Mouse (Mus musculus) intestine, postnatal 0 days (tissue): ENCODE data around the gene S100a1. TPM values are rescaled to one million over a fixed set of nuclear protein-coding genes. Genes with fewer than 3 reads are reported as not detected.

Source experiments
- ATAC-seq: fragments of 200-750 bp; cut with Nextera tagmentation; 2 replicates; pipeline ENCODE4 v1.8.0; 2017; ENCODE audit warnings: mild to moderate bottlenecking, moderate TSS enrichment, moderate library complexity
- H3K27ac ChIP-seq: fragments of 300-500 bp; sonication (generic); 2 replicates; pipeline ENCODE4 v1.5.1; 2014; ENCODE audit warnings: mild to moderate bottlenecking, low read depth, low read length, moderate library complexity
- H3K27me3 ChIP-seq: fragments of 300-500 bp; sonication (generic); replicated peaks from 2 replicates; pipeline ENCODE4 v1.6.1; 2014; ENCODE audit warnings: low read length, mixed read lengths; ENCODE audit not compliant: control insufficient read depth, insufficient read depth
- H3K36me3 ChIP-seq: fragments of 300-500 bp; sonication (generic); 2 replicates; pipeline ENCODE4 v1.6.1; 2014; ENCODE audit warnings: mild to moderate bottlenecking, moderate library complexity; ENCODE audit not compliant: control insufficient read depth, insufficient read depth
- H3K4me1 ChIP-seq: fragments of 300-500 bp; sonication (generic); replicated peaks from 2 replicates; pipeline ENCODE4 v1.6.1; 2014; ENCODE audit warnings: antibody characterized with exemption, low read length, mixed read lengths; ENCODE audit not compliant: control insufficient read depth, insufficient read depth
- H3K4me2 ChIP-seq: fragments of 300-500 bp; sonication (generic); replicated peaks from 2 replicates; pipeline ENCODE4 v1.6.1; 2014; ENCODE audit warnings: low read depth, mild to moderate bottlenecking, moderate library complexity
- H3K4me3 ChIP-seq: fragments of 300-500 bp; sonication (generic); 2 replicates; pipeline ENCODE4 v1.5.1; 2014; ENCODE audit warnings: low read depth, low read length
- H3K9ac ChIP-seq: fragments of 300-500 bp; sonication (generic); 2 replicates; pipeline ENCODE4 v1.6.1; 2014; ENCODE audit warnings: mild to moderate bottlenecking, low read depth, low read length
- H3K9me3 ChIP-seq: fragments of 300-500 bp; sonication (generic); 2 replicates; pipeline ENCODE4 v1.6.1; 2016; ENCODE audit warnings: mixed run types; ENCODE audit not compliant: control insufficient read depth
- CTCF ChIP-seq: sonication (generic); IDR thresholded peaks from 2 replicates; pipeline ENCODE4 v1.5.1; 2016; ENCODE audit warnings: low read depth, mild to moderate bottlenecking, control low read depth, antibody characterized with exemption, moderate library complexity
- WGBS: fragments of 180-500 bp; shearing (Covaris S2); extraction: QIAGEN DNeasy Blood & Tissue Kit; methylation state at CpG from one replicate; pipeline ENCODE4 v1.1.7; 2014; 5-methylcytosine and 5-hydroxymethylcytosine counted together
- polyA plus RNA-seq: library from polyadenylated mRNA; unstranded; fragments of >200 nt; fragmentation: Nextera tagmentation; extraction: Ambion mirVana; gene quantifications from 2 replicates; pipeline ENCODE4 v1.2.1, GENCODE M21; 2015

The S100a1 gene
- polyA plus RNA-seq, 1 experiment from 2014 or later, result 1,091 TPM

DNA sequence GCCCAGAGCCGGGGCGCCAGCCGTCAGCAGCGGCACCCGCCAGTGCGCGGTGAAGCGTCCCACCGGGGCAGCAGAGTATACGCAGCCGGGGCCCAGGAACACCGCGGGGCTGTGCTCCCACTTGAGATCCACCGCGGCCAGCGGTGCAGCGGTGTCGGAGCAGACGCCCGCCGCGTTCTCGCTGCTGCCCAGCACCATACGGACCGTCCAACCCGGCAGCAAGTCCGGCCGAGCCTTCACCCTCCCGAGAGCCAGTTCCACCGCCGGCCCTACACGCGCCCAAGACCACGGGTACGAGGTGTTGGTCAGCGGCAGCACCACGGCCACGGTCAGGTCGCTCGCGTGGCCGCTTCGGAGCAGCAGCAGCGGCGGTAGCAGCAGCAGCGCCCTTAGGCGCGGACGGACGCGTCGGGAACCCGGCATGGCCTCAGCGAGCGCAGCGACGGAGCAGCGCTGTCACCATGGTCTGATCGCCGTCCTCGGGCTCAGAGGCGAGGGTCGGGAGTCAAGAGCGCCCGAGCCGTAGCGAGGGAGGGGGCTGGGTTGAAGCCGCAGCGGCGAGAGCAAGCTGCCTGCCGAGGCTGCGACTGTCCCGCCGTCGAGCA, 49.0 kb downstream of the S100a1 start:
- under 1% methylated on average over 75 of the region's 75 CpGs for WGBS
- no peak for TF ChIP-seq CTCF
- no peak overlapping the region; the same call in 1 of the 2 replicates for H3K27ac ChIP-seq

DNA sequence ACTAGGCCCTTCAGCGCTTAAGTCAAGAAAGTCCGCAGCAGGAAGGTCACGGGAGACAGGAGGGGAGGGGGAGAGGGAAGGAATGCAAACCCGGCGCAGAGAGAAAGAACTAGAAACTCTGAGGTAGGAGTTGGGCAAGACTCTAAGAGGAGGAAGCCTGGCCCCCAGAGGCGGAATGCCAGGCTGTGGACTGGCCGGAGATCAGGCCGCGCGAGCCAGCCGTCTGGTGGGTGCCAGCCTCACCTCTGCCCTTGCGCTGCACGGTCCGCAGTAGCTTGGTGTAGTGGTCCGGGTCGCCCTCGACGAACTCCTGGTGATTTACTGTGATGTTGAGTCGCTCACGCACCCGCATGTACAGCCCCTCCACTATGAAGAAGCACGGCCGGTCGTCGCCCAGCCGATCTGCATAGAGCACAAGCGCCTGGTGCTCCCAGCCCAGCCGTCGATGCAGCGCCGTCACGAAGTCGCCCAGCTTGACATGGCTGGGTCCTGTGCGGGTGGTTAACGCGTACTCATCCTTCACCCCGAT, 49.6 kb downstream of the S100a1 start:
- peaks cover 28% of the 10 kb centered on the region for H3K27me3 ChIP-seq
- H3K27ac ChIP-seq, result no peak overlapping the region
- no peak for ATAC-seq
- peak overlapping the region; percentile 57 for H3K4me3 ChIP-seq
- no peak for TF ChIP-seq CTCF
- H3K9ac ChIP-seq, result peak overlapping the region; percentile 47; the same call in 1 of the 2 replicates
- WGBS, result 31% methylated on average over 37 of the region's 37 CpGs
- H3K9me3 ChIP-seq, result no peaks in the 10 kb centered on the region
- peaks cover 5% of the 10 kb centered on the region; the same call in 1 of the 2 replicates for H3K4me1 ChIP-seq
- peak overlapping the region; percentile 96 for H3K4me2 ChIP-seq
- H3K36me3 ChIP-seq, result no peaks in the 10 kb centered on the region

More for the DNA sequence above, 49.0 kb downstream of the S100a1 start:
- Histone ChIP-seq H3K36me3 (no peaks in the 10 kb centered on the region), H3K4me2 (peak overlapping the region; percentile 96), H3K9me3 (no peaks in the 10 kb centered on the region), H3K4me3 (peak overlapping the region; percentile 57), H3K4me1 (peaks cover 5% of the 10 kb centered on the region; the same call in 1 of the 2 replicates), H3K9ac (peak overlapping the region; percentile 47), H3K27me3 (peaks cover 28% of the 10 kb centered on the region)
- peak; percentile 21 for ATAC-seq

DNA sequence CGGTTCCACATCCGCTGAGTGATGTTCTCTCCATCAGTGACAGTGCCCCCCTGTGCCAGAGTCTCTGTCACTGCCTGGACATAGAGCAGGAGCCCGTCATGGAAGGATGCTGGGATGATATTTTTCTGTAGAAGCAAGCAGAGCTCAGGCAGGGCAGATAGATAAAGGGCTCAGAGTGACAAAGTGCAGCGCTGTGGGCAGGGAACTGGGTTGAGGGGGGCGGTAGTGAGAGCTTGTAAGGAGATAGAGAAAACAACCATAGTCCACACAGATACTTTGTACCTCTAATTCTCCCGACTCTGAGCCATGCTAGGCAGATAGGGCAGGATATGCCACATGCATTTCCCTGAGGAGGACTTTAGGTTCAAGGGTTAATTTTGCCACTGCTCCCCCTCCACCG, 51.6 kb downstream of the S100a1 start:
- Histone ChIP-seq H3K4me2 (no peak overlapping the region), H3K9ac (no peak overlapping the region), H3K9me3 (no peaks in the 10 kb centered on the region), H3K36me3 (no peaks in the 10 kb centered on the region), H3K4me3 (no peak overlapping the region), H3K4me1 (peaks cover 5% of the 10 kb centered on the region; the same call in 1 of the 2 replicates), H3K27ac (no peak overlapping the region), H3K27me3 (peaks cover 28% of the 10 kb centered on the region)
- 29% methylated on average over 7 of the region's 7 CpGs for WGBS
- peak; percentile 29 for TF ChIP-seq CTCF
- no peak for ATAC-seq

DNA sequence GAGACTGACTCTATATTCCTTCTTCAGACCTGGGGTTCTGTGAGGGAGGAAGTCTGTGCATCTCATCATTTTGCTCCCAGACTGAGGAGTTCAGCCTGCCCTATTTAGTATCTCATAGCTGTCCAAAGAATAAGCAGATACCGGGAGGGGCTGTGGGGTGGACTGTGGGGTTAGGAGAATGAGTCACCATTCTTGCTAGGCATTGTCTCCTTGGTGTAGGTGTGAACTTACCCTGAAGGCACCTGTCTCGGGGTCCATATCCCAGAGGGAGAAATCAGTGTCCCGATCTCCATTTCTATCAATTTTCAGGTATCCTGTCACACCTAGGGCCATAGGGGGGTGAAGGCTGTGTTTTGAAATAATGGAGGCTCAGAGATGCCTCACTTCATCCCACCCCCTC, 52.3 kb downstream of the S100a1 start:
- no peak overlapping the region for H3K27ac ChIP-seq
- ATAC-seq, result no peak
- H3K9ac ChIP-seq, result no peak overlapping the region
- no peaks in the 10 kb centered on the region for H3K9me3 ChIP-seq
- WGBS, result 74% methylated on average over 3 of the region's 3 CpGs
- peaks cover 28% of the 10 kb centered on the region for H3K27me3 ChIP-seq
- no peak overlapping the region for H3K4me3 ChIP-seq
- no peak overlapping the region for H3K4me2 ChIP-seq
- peaks cover 5% of the 10 kb centered on the region; the same call in 1 of the 2 replicates for H3K4me1 ChIP-seq
- no peaks in the 10 kb centered on the region for H3K36me3 ChIP-seq
- no peak for TF ChIP-seq CTCF

Other genes with a start within 250 kb of the S100a1 start
- gene Dennd4b, start 249.2 kb downstream of the S100a1 start, polyA plus RNA-seq, result 0.93 and 0.94 TPM in 2 replicates
- 4.7 and 6.6 TPM in 2 replicates for gene Gatad2b, start 221.2 kb downstream of the S100a1 start, polyA plus RNA-seq
- gene Slc27a3, start 124.5 kb downstream of the S100a1 start, polyA plus RNA-seq, result 2.5 and 2.9 TPM in 2 replicates
- 8.8 and 9.7 TPM in 2 replicates for gene Ints3, start 80.8 kb downstream of the S100a1 start, polyA plus RNA-seq
- 3.4 and 4.2 TPM in 2 replicates for gene Npr1, start 48.5 kb downstream of the S100a1 start, polyA plus RNA-seq
- gene Ilf2, start 38.3 kb downstream of the S100a1 start, polyA plus RNA-seq, result 38.3 and 40.7 TPM in 2 replicates
- 53.1 and 53.9 TPM in 2 replicates for gene Snapin, start 23.4 kb downstream of the S100a1 start, polyA plus RNA-seq
- gene Chtop, start 4.9 kb downstream of the S100a1 start, polyA plus RNA-seq, result 61.3 and 63.7 TPM in 2 replicates
- 70.3 and 78.7 TPM in 2 replicates for gene S100a13, start within 50 bp of the S100a1 start, polyA plus RNA-seq
- 0.61 and 1.1 TPM in 2 replicates for gene S100a14, start 12.5 kb upstream of the S100a1 start, polyA plus RNA-seq
- 61.6 and 69.1 TPM in 2 replicates for gene S100a16, start 22.9 kb upstream of the S100a1 start, polyA plus RNA-seq
- 0.18 and 0.37 TPM in 2 replicates for gene S100a3, start 46.2 kb upstream of the S100a1 start, polyA plus RNA-seq
- not detected in 2 replicates for gene S100a2, start 75.9 kb upstream of the S100a1 start, polyA plus RNA-seq
- gene Gm42674, start 87.5 kb upstream of the S100a1 start, polyA plus RNA-seq, result not detected in 2 replicates
- 8.6 and 8.7 TPM in 2 replicates for gene S100a4, start 89.4 kb upstream of the S100a1 start, polyA plus RNA-seq
- gene S100a5, start 94.1 kb upstream of the S100a1 start, polyA plus RNA-seq, result 4.1 and 5.6 TPM in 2 replicates
- gene S100a6, start 98.5 kb upstream of the S100a1 start, polyA plus RNA-seq, result 374 and 424 TPM in 2 replicates
- 0.12 TPM in 1 of 2 replicates, not detected in the other for gene S100a7a, start 139.6 kb upstream of the S100a1 start, polyA plus RNA-seq
- 2.7 and 4.6 TPM in 2 replicates for gene S100a8, start 154.6 kb upstream of the S100a1 start, polyA plus RNA-seq
- gene S100a9, start 181.3 kb upstream of the S100a1 start, polyA plus RNA-seq, result 2.8 and 3.3 TPM in 2 replicates
- not detected in 2 replicates for gene Pglyrp4, start 212.5 kb upstream of the S100a1 start, polyA plus RNA-seq